Comparison of ENCODE assay signal across 16 mouse cellular contexts in the genomic region with DNA sequence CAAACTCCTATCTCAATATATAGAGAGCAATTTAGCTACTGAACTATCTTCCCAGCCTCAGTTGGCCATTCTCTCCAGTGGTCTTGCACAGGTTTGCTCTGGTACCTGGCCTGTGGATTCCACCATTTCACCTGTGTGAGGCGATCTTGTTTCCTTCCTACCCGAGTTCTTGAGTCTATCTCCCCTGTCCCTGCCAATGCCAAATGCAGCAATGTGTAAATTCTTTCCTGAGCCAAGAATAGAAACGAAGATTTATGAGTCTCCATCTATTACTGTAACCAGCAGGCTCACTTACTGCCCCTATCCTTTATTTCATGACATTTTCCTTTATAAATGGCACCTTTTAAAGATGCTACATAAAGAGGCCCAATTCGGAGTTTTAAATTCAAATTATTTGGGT. TPM values are rescaled to one million over a fixed set of nuclear protein-coding genes. Genes with fewer than 3 reads are reported as not detected.
"Had no signal": no experiment of that assay in that cellular context is flagged by ENCODE, and none has a peak within 500 bp of the region (broad histone marks: within the 10 kb centered on the region; RNA-seq: fewer than 3 reads in every experiment).

No protein-coding gene starts in this region.

- H3K27ac ChIP-seq: lung, embryonic 15.5 days; macrophage; midbrain, embryonic 13.5 days; midbrain, embryonic 15.5 days; neural tube, embryonic 12.5 days; stomach, embryonic 15.5 days; stomach, postnatal 0 days had no signal

- DNase-seq: lung, postnatal 14 days; lung, postnatal 36 days; right cerebral cortex, postnatal 14 days; thymus, adult 2 months; thymus, postnatal 25 days; thymus, postnatal 4 days had no signal

- ATAC-seq: lung, postnatal 0 days; midbrain, embryonic 13.5 days; midbrain, embryonic 15.5 days had no signal

- H3K9ac ChIP-seq: lung, embryonic 15.5 days; midbrain, embryonic 13.5 days; midbrain, embryonic 15.5 days; neural tube, embryonic 12.5 days; stomach, embryonic 15.5 days had no signal

- H3K4me1 ChIP-seq: lung, embryonic 15.5 days; midbrain, embryonic 15.5 days; stomach, embryonic 15.5 days had no signal

- H3K4me2 ChIP-seq: lung, embryonic 15.5 days; midbrain, embryonic 11.5 days; midbrain, embryonic 13.5 days; midbrain, embryonic 15.5 days; neural tube, embryonic 12.5 days; stomach, embryonic 15.5 days had no signal

- H3K9me3 ChIP-seq: lung, embryonic 15.5 days; midbrain, embryonic 13.5 days; midbrain, embryonic 15.5 days; neural tube, embryonic 12.5 days; stomach, embryonic 15.5 days had no signal

- H3K4me3 ChIP-seq: lung, embryonic 15.5 days; megakaryocyte, embryonic 14.5 days; midbrain, embryonic 13.5 days; midbrain, embryonic 15.5 days; neural tube, embryonic 12.5 days; stomach, embryonic 15.5 days had no signal

- H3K27me3 ChIP-seq: lung, embryonic 15.5 days; midbrain, embryonic 13.5 days; midbrain, embryonic 15.5 days; neural tube, embryonic 12.5 days; stomach, embryonic 15.5 days had no signal

- H3K36me3 ChIP-seq: lung, embryonic 15.5 days; midbrain, embryonic 13.5 days; midbrain, embryonic 15.5 days; neural tube, embryonic 12.5 days; stomach, embryonic 15.5 days had no signal

RNA-seq across cellular contexts. Expression of gene Ldhal6b, which starts 47.5 kb away (rescaled TPM):
- polyA plus RNA-seq: lung, embryonic 15.5 days; lung, postnatal 0 days; midbrain, embryonic 11.5 days; midbrain, embryonic 13.5 days; midbrain, embryonic 15.5 days; neural tube, embryonic 12.5 days; stomach, embryonic 15.5 days; stomach, postnatal 0 days had no signal
